Mouse (Mus musculus) common myeloid progenitor, adult 5-6 weeks (primary cell): ENCODE data around the gene Zfp398. TPM values are rescaled to one million over a fixed set of nuclear protein-coding genes. Genes with fewer than 3 reads are reported as not detected.

Experiments used
- total RNA-seq: library from RNA; stranded (forward); fragments of 200-1000, 187-1606 nt; gene quantifications from 2 replicates; pipeline ENCODE4 v1.2.3, GENCODE M21; 2017

Zfp398 gene
- total RNA-seq, 1 experiment from 2014 or later: 21.8 TPM

Other genes with a start within 250 kb of the Zfp398 start
- gene Ezh2, start 240.3 kb upstream of the Zfp398 start, total RNA-seq: 281 and 287 TPM in 2 replicates
- 206 and 214 TPM in 2 replicates for gene Pdia4, start 22.2 kb upstream of the Zfp398 start, total RNA-seq
- 2.2 and 3.2 TPM in 2 replicates for gene Zfp786, start 4.8 kb upstream of the Zfp398 start, total RNA-seq
- 15.1 and 16.9 TPM in 2 replicates for gene Zfp282, start 41.5 kb downstream of the Zfp398 start, total RNA-seq
- gene Zfp212, start 84.8 kb downstream of the Zfp398 start, total RNA-seq: 9.0 and 10.3 TPM in 2 replicates
- 7.9 and 10.3 TPM in 2 replicates for gene Zfp956, start 117.7 kb downstream of the Zfp398 start, total RNA-seq
- gene Zfp777, start 213.2 kb downstream of the Zfp398 start, total RNA-seq: 26.1 and 30.6 TPM in 2 replicates